Mouse (Mus musculus) embryonic fibroblast, embryonic 13.5 days (primary cell): Measurements from ENCODE around the gene Gsdma3. TPM values are rescaled to one million over a fixed set of nuclear protein-coding genes. Genes with fewer than 3 reads are reported as not detected.
A peak's percentile ranks its signal among the peaks of the same experiment; 100 is the strongest.

Experiments used
- H3K27ac ChIP-seq: 2 replicates; pipeline ENCODE4 v1.5.1; 2012; ENCODE audit warnings: low read length, control low read depth, inconsistent platforms; ENCODE audit not compliant: insufficient read depth
- H3K4me1 ChIP-seq: 2 replicates; pipeline ENCODE4 v1.6.1; 2011; ENCODE audit warnings: low read length; ENCODE audit not compliant: control insufficient read depth, insufficient read depth
- H3K4me3 ChIP-seq: 2 replicates; pipeline ENCODE4 v1.5.1; 2011; ENCODE audit warnings: mild to moderate bottlenecking, control low read depth, low read length; ENCODE audit not compliant: insufficient read depth
- CTCF ChIP-seq: IDR thresholded peaks from 2 replicates; pipeline ENCODE4 v1.5.1; 2011; ENCODE audit warnings: mild to moderate bottlenecking, control low read depth, low read length, moderate library complexity, borderline replicate concordance; ENCODE audit not compliant: insufficient read depth
- POLR2A ChIP-seq: IDR thresholded peaks from 2 replicates; pipeline ENCODE4 v1.6.1; 2011; ENCODE audit warnings: low read depth, mild to moderate bottlenecking, control low read depth, low read length, moderate library complexity
- polyA plus RNA-seq: library from polyadenylated mRNA; stranded (reverse); fragments of >200 nt; gene quantifications from 2 replicates; pipeline ENCODE4 v1.2.4, GENCODE M21; 2011; ENCODE audit warnings: low read depth; ENCODE audit not compliant: missing spikeins, insufficient read length

Gsdma3 gene
- polyA plus RNA-seq, 1 experiment = not detected

- H3K4me3 ChIP-seq = no peak overlapping the region
- TF ChIP-seq CTCF (no peak), POLR2A (no peak)
- no peak overlapping the region for H3K27ac ChIP-seq
- H3K4me1 ChIP-seq = peaks cover 19% of the 10 kb centered on the region
Measured at GRCm38 (mm10) chr11:98584629-98585177, 41.5 kb upstream of the Gsdma3 start.

DNA sequence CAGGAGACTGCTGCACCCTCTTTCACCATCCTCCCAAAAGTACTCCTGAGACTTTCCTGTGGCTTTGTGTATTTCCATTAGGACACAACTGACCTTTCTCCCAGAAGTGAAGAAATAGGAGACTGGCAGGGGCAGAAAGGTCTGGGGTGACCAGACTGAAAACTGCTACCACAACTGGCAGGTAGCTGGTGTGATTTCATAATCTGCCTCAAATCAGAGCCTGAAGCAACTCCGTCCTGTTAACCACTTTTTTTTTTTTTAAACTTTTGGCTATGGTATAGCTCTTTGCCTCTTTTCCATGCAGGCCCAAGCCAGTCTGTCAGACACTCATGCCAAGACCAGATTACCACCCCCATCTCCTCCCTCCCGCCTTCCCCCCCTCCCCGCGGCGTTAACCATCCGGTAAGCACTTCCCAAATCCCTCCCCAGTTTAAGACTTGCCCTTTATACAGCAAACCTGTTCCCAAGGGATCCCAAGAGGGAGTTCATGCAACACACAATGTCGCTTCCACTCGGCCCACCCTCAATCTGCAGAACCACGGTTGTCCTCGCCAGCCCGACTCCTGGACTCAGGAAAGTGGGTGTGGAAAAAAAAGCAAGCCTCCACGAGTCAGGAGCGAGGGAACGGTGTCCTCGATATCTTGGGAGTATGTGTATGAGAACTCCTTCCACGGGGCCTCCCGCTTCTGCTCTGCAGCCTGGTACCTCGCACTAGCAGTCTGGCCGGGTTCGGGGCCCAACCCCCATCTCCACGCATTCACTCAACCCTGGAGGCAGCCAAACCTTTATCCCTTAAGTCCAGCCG is 39.9 kb upstream of the Gsdma3 start:
- no peak for TF ChIP-seq CTCF
- TF ChIP-seq POLR2A = no peak

DNA sequence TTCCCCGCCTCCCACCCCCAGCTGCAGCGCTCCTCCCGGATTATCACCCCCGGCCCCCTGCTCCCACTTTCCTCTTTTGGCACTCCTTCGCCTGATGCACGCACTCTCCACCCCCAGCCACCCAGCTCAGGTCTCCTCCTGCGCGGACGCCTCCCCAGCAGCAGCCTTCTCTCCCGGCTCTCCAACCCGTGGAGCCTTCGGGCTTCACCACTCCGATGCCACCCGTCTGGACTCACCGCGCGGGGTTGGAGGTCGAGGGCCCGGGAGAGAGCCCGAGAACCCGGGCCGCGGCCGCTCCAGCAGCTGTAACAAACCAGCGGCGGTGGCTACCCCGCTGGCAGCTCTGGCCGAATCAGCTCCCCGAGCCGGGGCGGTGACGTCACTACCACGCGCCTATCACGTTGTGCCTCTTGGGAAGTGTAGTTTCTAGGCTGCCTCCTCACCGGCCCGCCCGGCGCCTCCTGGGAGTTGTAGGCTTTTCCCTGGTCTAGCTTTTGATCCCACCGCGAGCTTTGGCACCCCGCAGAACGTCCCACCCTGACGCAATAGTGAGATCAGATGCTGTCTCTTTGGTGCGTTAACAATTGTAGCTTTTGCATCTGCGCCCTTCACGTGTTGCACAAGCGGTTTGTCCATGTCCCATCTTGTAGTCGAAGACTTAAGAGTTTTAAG is 39.1 kb upstream of the Gsdma3 start, which contains the start of gene Ormdl3:
TSS of gene Ormdl3 (minus strand) at position 477 of the 672 bp plus-strand sequence.
- Histone ChIP-seq H3K27ac (peak within 1 kb of the TSS; percentile 39), H3K4me1 (peaks cover 19% of the 10 kb centered on the region), H3K4me3 (peak within 1 kb of the TSS; percentile 86)
- TF ChIP-seq POLR2A (peak; percentile 68), CTCF (no peak)

More for the DNA sequence above, 39.9 kb upstream of the Gsdma3 start:
- no peak overlapping the region; the same call in 1 of the 2 replicates for H3K27ac ChIP-seq
- peak overlapping the region; percentile 86 for H3K4me3 ChIP-seq
- peaks cover 19% of the 10 kb centered on the region for H3K4me1 ChIP-seq

DNA sequence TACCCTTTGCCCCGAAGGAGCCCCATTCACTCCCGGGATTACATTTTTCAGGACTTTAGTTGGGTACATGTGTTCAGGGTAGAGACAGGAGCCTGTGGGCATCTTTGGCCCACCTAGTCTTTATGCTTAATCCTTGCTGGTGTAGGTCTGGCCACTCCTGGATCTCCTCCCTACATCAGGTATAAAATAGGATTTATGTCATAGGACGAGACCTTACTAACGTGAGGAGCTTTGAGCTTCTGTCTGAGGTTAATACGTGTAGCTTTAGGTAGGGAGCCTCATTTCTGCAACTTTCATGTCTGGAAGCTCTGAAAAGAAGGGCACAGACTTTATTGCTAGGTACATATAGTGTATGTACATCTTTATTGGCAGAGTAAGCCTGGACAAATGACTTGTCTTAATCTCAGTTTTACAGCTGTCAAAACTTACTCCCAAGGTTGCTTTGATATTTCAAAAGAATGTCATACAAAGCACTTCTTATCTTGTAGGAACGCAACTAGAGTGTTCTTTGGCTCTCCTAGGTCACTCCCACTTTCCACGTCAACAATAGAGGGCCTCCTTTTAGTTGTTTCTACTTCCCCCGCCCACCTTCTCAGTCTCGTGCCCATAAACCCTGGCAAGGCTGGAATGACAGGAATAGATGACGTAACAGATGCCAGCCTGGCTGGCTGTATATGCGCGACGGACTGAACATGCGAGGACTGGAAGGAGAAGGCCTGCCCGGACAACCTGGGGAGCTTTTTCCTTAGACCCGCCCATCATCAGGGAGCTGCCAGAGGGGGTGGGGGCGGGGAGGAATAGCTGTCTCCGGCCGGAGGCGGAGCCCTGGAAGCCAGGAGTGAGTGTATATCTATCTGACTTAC is 38.2 kb upstream of the Gsdma3 start:
- TF ChIP-seq CTCF (no peak), POLR2A (peak; percentile 47)
- peak overlapping the region; percentile 39 for H3K27ac ChIP-seq
- H3K4me1 ChIP-seq = peaks cover 19% of the 10 kb centered on the region
- 0 out of 2 replicates have a peak overlapping the region, but pooled peaks have one; percentile 41 for H3K4me3 ChIP-seq

DNA sequence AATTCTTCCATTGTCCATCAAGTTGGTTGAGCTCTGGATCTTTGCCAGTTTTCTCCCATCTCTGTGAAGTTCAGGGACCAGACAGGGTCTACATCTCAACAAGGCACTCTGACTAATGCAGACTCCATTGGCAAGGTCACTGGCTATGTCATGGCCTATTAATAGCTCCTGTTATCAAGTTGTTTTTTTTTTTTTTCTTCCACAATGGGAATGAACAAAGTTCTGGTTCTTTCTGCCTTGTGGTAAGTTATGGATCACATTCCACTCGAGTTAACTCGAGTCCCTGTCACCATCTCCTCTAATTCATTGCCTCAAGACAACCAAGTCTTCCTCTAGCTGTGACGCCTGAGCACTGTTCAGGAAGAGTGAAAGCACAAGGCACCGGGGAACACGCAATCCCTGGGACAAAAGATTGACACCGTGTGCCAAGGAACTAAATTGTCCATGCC is 37.3 kb upstream of the Gsdma3 start:
- H3K27ac ChIP-seq = peak overlapping the region; percentile 49; the same call in 1 of the 2 replicates
- peaks cover 19% of the 10 kb centered on the region for H3K4me1 ChIP-seq
- TF ChIP-seq CTCF (no peak), POLR2A (no peak)
- no peak overlapping the region for H3K4me3 ChIP-seq

DNA sequence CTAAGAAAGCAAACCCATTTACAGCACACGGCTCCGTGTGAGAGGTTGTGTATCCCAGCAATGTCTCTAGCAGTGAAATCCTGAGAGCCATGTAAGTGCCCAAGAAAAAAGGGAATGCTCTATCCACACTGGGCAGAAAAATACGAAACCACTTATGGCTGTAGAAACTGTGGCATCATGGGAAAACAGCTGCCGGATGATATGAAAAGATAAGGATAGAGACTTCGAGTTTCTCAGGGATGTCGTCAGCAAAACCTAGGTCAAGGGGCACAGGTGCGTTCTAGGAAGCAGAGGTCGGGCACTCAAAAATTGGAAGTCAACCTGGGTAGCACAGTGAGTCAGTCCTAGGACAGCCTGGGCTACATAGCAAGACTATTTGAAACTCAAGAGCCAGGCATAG is 36.9 kb upstream of the Gsdma3 start:
- peaks cover 19% of the 10 kb centered on the region for H3K4me1 ChIP-seq
- peak overlapping the region; percentile 49; the same call in 1 of the 2 replicates for H3K27ac ChIP-seq
- no peak overlapping the region for H3K4me3 ChIP-seq
- TF ChIP-seq POLR2A (no peak), CTCF (no peak)

GRCm38 (mm10) chr11:98590548-98591445 is 35.4 kb upstream of the Gsdma3 start:
- TF ChIP-seq POLR2A (no peak), CTCF (no peak)
- Histone ChIP-seq H3K4me3 (no peak overlapping the region), H3K27ac (no peak overlapping the region), H3K4me1 (peaks cover 11% of the 10 kb centered on the region)

DNA sequence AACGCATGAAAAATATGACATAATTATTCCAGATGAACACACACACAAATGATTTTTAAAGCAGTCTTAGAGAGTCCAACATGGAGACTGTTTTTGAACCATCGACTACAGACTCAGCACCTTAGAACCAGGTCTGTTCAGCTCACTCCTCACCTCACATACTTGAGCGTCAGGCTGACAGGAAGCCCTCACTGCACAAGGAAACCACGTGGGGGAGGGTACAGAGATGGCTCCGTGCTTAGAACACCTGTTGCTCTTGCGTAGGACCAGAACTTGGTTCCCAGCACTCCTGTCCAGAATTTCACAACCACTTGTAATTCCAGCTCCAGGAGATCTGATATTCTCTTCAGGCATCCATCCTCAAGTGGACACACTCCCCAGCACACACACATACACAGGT is 31.1 kb upstream of the Gsdma3 start:
- TF ChIP-seq POLR2A (no peak), CTCF (no peak)

More for the DNA sequence above, 31.1 kb upstream of the Gsdma3 start:
- Histone ChIP-seq H3K4me3 (no peak overlapping the region), H3K27ac (no peak overlapping the region), H3K4me1 (no peaks in the 10 kb centered on the region)
